Mouse (Mus musculus) liver, embryonic 14.5 days (tissue): ENCODE data around the gene Scamp5. TPM values are rescaled to one million over a fixed set of nuclear protein-coding genes. Genes with fewer than 3 reads are reported as not detected.

Experiments used
- ATAC-seq: fragments of 200-750 bp; cut with Nextera tagmentation; 2 replicates; pipeline ENCODE4 v1.8.0; 2017; ENCODE audit warnings: moderate number of reproducible peaks, mild to moderate bottlenecking, moderate library complexity; ENCODE audit not compliant: insufficient read depth
- DNase-seq, 3 experiments: peaks; one replicate each; pipeline ENCODE4 v3.0.0-alpha.2; 2012 to 2013; ENCODE audit warnings: low read depth in 3 of 3, low spot score in 3 of 3
- H3K27ac ChIP-seq: fragments of 300-500 bp; sonication (generic); 2 replicates; pipeline ENCODE4 v1.5.1; 2014; ENCODE audit warnings: moderate library complexity, mild to moderate bottlenecking, control low read depth, inconsistent platforms
- H3K27me3 ChIP-seq: fragments of 300-500 bp; sonication (generic); 2 replicates; pipeline ENCODE4 v1.6.1; 2014; ENCODE audit warnings: mild to moderate bottlenecking, low read length, moderate library complexity; ENCODE audit not compliant: control insufficient read depth, insufficient read depth
- H3K36me3 ChIP-seq: fragments of 300-500 bp; sonication (generic); replicated peaks from 2 replicates; pipeline ENCODE4 v1.6.1; 2014; ENCODE audit warnings: low read depth; ENCODE audit not compliant: control insufficient read depth, insufficient read depth
- H3K4me1 ChIP-seq, 2 experiments: fragments of 200-500 bp in 1 of 2; fragments of 300-500 bp in 1 of 2; sonication (generic) in 1 of 2; replicated peaks; 2 replicates each; pipeline ENCODE4 v1.6.1; 2012 to 2014; ENCODE audit warnings: antibody characterized with exemption in 1 of 2, inconsistent platforms in 1 of 2, low read length in 1 of 2; ENCODE audit not compliant: control insufficient read depth in 2 of 2, insufficient read depth in 2 of 2
- H3K4me2 ChIP-seq: fragments of 300-500 bp; sonication (generic); 2 replicates; pipeline ENCODE4 v1.6.1; 2014; ENCODE audit warnings: low read depth, mild to moderate bottlenecking, control low read depth, moderate library complexity
- H3K4me3 ChIP-seq, 2 experiments: fragments of 200-500 bp in 1 of 2; fragments of 300-500 bp in 1 of 2; sonication (generic) in 1 of 2; 2 replicates each; pipeline ENCODE4 v1.5.1; 2012 to 2014; ENCODE audit warnings: low read depth in 2 of 2, low read length in 2 of 2, mild to moderate bottlenecking in 2 of 2, control low read depth in 1 of 2, inconsistent platforms in 1 of 2, moderate library complexity in 1 of 2; ENCODE audit not compliant: insufficient read depth in 1 of 2
- H3K9ac ChIP-seq: fragments of 300-500 bp; sonication (generic); replicated peaks from 2 replicates; pipeline ENCODE4 v1.6.1; 2014; ENCODE audit warnings: mild to moderate bottlenecking, control low read depth, moderate library complexity
- H3K9me3 ChIP-seq: fragments of 300-500 bp; sonication (generic); 2 replicates; pipeline ENCODE4 v1.6.1; 2016; ENCODE audit warnings: low read length, mixed read lengths; ENCODE audit not compliant: control insufficient read depth
- CTCF ChIP-seq: IDR thresholded peaks from 2 replicates; pipeline ENCODE4 v1.5.1; 2016; ENCODE audit warnings: antibody characterized with exemption, low read depth, control low read depth
- EP300 ChIP-seq: IDR thresholded peaks from 2 replicates; pipeline ENCODE4 v1.6.1; 2016; ENCODE audit warnings: antibody characterized with exemption, low read depth
- WGBS: fragments of 180-500 bp; shearing (Covaris S2); extraction: QIAGEN DNeasy Blood & Tissue Kit; methylation state at CpG from one replicate; pipeline ENCODE4 v1.1.7; 2014; ENCODE audit not compliant: insufficient replicate concordance; 5-methylcytosine and 5-hydroxymethylcytosine counted together
- polyA plus RNA-seq, 2 experiments: library from polyadenylated mRNA; depleted of rRNA in 1 of 2; stranded (reverse) in 1 of 2; unstranded in 1 of 2; fragments of >200 nt; fragmentation: Nextera tagmentation in 1 of 2; extraction: Ambion mirVana in 1 of 2; gene quantifications; 2 replicates each; pipeline versions ENCODE4 v1.2.1 to v1.2.3; 2012 to 2014

Scamp5 gene
- polyA plus RNA-seq, 2 experiments, result 4.5 to 9.1 TPM

DNA sequence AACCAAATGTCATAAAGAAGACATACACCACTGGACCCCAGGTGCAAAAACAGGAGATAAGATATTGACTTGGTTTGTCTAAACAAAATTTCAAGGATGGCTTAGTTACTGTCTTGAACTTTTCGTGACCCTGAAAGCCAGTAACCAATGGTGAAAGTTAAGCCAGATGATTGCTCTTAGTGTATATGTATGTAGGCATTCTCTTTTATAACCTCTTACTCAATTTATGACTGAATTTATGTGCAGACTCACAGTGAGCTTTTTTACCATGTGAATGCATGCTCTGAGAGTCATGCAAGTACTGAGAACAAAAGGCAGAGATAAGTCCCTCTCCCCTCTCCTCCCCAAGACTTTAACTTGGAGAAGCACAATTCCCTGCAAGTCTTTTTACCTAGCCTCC, 75.0 kb downstream of the Scamp5 start:
- Histone ChIP-seq H3K36me3 (no peaks in the 10 kb centered on the region), H3K9ac (no peak overlapping the region), H3K4me1 (no peaks in the 10 kb centered on the region), H3K27ac (no peak overlapping the region), H3K4me2 (no peak overlapping the region), H3K9me3 (no peaks in the 10 kb centered on the region), H3K4me3 (no peak overlapping the region), H3K27me3 (no peaks in the 10 kb centered on the region)
- TF ChIP-seq CTCF, result no peak
- TF ChIP-seq EP300, result no peak
- ATAC-seq (no peak), DNase-seq (no peak)
- WGBS, result 55% methylated on average over 1 of the region's 1 CpGs

Other genes with a start within 250 kb of the Scamp5 start
- gene Trcg1, start 231.5 kb downstream of the Scamp5 start, polyA plus RNA-seq (2012; rRNA removed), result not detected in 2 replicates
- not detected in 2 replicates for gene Trcg1, start 231.5 kb downstream of the Scamp5 start, polyA plus RNA-seq (2014; fragmentation: Nextera tagmentation; extraction: Ambion mirVana)
- 8.1 and 10.3 TPM in 2 replicates for gene 1700017B05Rik, start 205.4 kb downstream of the Scamp5 start, polyA plus RNA-seq (2012; rRNA removed)
- gene 1700017B05Rik, start 205.4 kb downstream of the Scamp5 start, polyA plus RNA-seq (2014; fragmentation: Nextera tagmentation; extraction: Ambion mirVana), result 12.6 and 13.3 TPM in 2 replicates
- gene Ppcdc, start 27.9 kb downstream of the Scamp5 start, polyA plus RNA-seq (2012; rRNA removed), result 9.4 and 10.0 TPM in 2 replicates
- gene Ppcdc, start 27.9 kb downstream of the Scamp5 start, polyA plus RNA-seq (2014; fragmentation: Nextera tagmentation; extraction: Ambion mirVana), result 7.4 and 9.4 TPM in 2 replicates
- gene Rpp25, start 36.0 kb upstream of the Scamp5 start, polyA plus RNA-seq (2012; rRNA removed), result 0.09 and 0.18 TPM in 2 replicates
- 0.39 and 0.54 TPM in 2 replicates for gene Rpp25, start 36.0 kb upstream of the Scamp5 start, polyA plus RNA-seq (2014; fragmentation: Nextera tagmentation; extraction: Ambion mirVana)
- gene Cox5a, start 53.2 kb upstream of the Scamp5 start, polyA plus RNA-seq (2012; rRNA removed), result 104 and 121 TPM in 2 replicates
- gene Cox5a, start 53.2 kb upstream of the Scamp5 start, polyA plus RNA-seq (2014; fragmentation: Nextera tagmentation; extraction: Ambion mirVana), result 316 and 317 TPM in 2 replicates
- gene Fam219b, start 69.5 kb upstream of the Scamp5 start, polyA plus RNA-seq (2012; rRNA removed), result 2.0 and 3.1 TPM in 2 replicates
- gene Fam219b, start 69.5 kb upstream of the Scamp5 start, polyA plus RNA-seq (2014; fragmentation: Nextera tagmentation; extraction: Ambion mirVana), result 4.8 and 5.9 TPM in 2 replicates
- 8.1 and 8.5 TPM in 2 replicates for gene Mpi, start 84.7 kb upstream of the Scamp5 start, polyA plus RNA-seq (2012; rRNA removed)
- gene Mpi, start 84.7 kb upstream of the Scamp5 start, polyA plus RNA-seq (2014; fragmentation: Nextera tagmentation; extraction: Ambion mirVana), result 6.7 and 7.9 TPM in 2 replicates
- 13.9 and 15.6 TPM in 2 replicates for gene Scamp2, start 92.9 kb upstream of the Scamp5 start, polyA plus RNA-seq (2012; rRNA removed)
- gene Scamp2, start 92.9 kb upstream of the Scamp5 start, polyA plus RNA-seq (2014; fragmentation: Nextera tagmentation; extraction: Ambion mirVana), result 20.7 and 21.1 TPM in 2 replicates
- gene Ulk3, start 121.4 kb upstream of the Scamp5 start, polyA plus RNA-seq (2012; rRNA removed), result 4.5 and 5.1 TPM in 2 replicates
- gene Ulk3, start 121.4 kb upstream of the Scamp5 start, polyA plus RNA-seq (2014; fragmentation: Nextera tagmentation; extraction: Ambion mirVana), result 2.0 and 2.3 TPM in 2 replicates
- gene Cplx3, start 138.2 kb upstream of the Scamp5 start, polyA plus RNA-seq (2012; rRNA removed), result not detected in 2 replicates
- gene Cplx3, start 138.2 kb upstream of the Scamp5 start, polyA plus RNA-seq (2014; fragmentation: Nextera tagmentation; extraction: Ambion mirVana), result not detected in 2 replicates
- not detected in 2 replicates for gene Lman1l, start 152.7 kb upstream of the Scamp5 start, polyA plus RNA-seq (2012; rRNA removed)
- gene Lman1l, start 152.7 kb upstream of the Scamp5 start, polyA plus RNA-seq (2014; fragmentation: Nextera tagmentation; extraction: Ambion mirVana), result not detected in 2 replicates
- 22.7 and 26.3 TPM in 2 replicates for gene Csk, start 185.6 kb upstream of the Scamp5 start, polyA plus RNA-seq (2012; rRNA removed)
- gene Csk, start 185.6 kb upstream of the Scamp5 start, polyA plus RNA-seq (2014; fragmentation: Nextera tagmentation; extraction: Ambion mirVana), result 11.1 and 13.8 TPM in 2 replicates
- 0.06 and 0.11 TPM in 2 replicates for gene Cyp1a2, start 215.6 kb upstream of the Scamp5 start, polyA plus RNA-seq (2012; rRNA removed)
- 0.11 and 0.18 TPM in 2 replicates for gene Cyp1a2, start 215.6 kb upstream of the Scamp5 start, polyA plus RNA-seq (2014; fragmentation: Nextera tagmentation; extraction: Ambion mirVana)
- 0.13 and 0.15 TPM in 2 replicates for gene Cyp1a1, start 219.9 kb upstream of the Scamp5 start, polyA plus RNA-seq (2012; rRNA removed)
- gene Cyp1a1, start 219.9 kb upstream of the Scamp5 start, polyA plus RNA-seq (2014; fragmentation: Nextera tagmentation; extraction: Ambion mirVana), result not detected in 2 replicates
- 6.9 and 7.2 TPM in 2 replicates for gene Edc3, start 240.5 kb upstream of the Scamp5 start, polyA plus RNA-seq (2012; rRNA removed)
- gene Edc3, start 240.5 kb upstream of the Scamp5 start, polyA plus RNA-seq (2014; fragmentation: Nextera tagmentation; extraction: Ambion mirVana), result 10.3 and 12.8 TPM in 2 replicates